In genomic region chr4:85339126-85339525, GRCm38 (mm10) we compare ENCODE assay signal across 18 mouse cellular contexts.
"Had no signal": no experiment of that assay in that cellular context is flagged by ENCODE, and none has a peak within 500 bp of the region (broad histone marks: within the 10 kb centered on the region; RNA-seq: fewer than 3 reads in every experiment).

No protein-coding gene starts in this region.

- H3K27ac ChIP-seq: midbrain, embryonic 10.5 days; midbrain, embryonic 12.5 days; neural tube, embryonic 13.5 days; neural tube, embryonic 15.5 days had no signal

- H3K4me1 ChIP-seq: midbrain, embryonic 10.5 days; midbrain, embryonic 12.5 days; neural tube, embryonic 13.5 days; neural tube, embryonic 15.5 days had no signal

- H3K27me3 ChIP-seq: midbrain, embryonic 12.5 days; neural tube, embryonic 13.5 days; neural tube, embryonic 15.5 days had no signal

- H3K4me3 ChIP-seq: midbrain, embryonic 10.5 days; midbrain, embryonic 12.5 days; myocyte; neural tube, embryonic 13.5 days; neural tube, embryonic 15.5 days had no signal

- DNase-seq: lung, embryonic 14.5 days; lung, postnatal 10 days; lung, postnatal 4 days; midbrain, embryonic 14.5 days; retina, postnatal 1 day; right cerebral cortex, adult 18-20 months; right cerebral cortex, postnatal 25 days; right cerebral cortex, postnatal 4 days; spleen, adult 18-20 months; thymus, adult 18-20 months; thymus, postnatal 14 days; thymus, postnatal 36 days had no signal

- ATAC-seq: midbrain, embryonic 16.5 days had no signal
